Mouse (Mus musculus): ENCODE results near the gene Mapk8ip3. TPM values are rescaled to one million over a fixed set of nuclear protein-coding genes. Genes with fewer than 3 reads are reported as not detected.

Gene Mapk8ip3
- polyA plus RNA-seq, 1 experiment from 2014 or later, result 50.9 TPM

DNA sequence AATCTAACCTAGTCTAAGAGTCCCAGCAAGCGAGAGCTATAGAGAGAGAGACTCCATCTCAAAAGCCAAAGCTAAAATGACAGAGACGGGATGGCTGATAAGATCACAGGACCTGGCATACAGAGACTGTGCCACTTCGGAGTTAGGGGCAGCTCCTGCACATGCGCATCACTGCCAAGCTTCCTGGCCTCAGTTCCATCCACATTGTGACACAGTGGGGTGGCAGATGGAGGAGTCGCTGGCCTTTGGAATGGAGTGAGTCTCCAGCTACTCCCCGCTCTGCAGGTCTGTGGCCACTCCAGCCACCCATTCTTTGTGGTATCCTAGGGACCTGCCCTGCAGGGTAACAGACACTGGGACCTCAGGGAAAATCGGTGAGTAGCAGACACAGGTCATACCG lies 71.0 kb downstream of the Mapk8ip3 start, which contains the start of gene Igfals:
TSS of gene Igfals (plus strand) at position 222 of the 400 bp plus-strand sequence.
- 89% methylated on average over 8 of the region's 8 CpGs for WGBS
- Histone ChIP-seq H3K27ac (ENCODE audit: low read depth, low read length) (no peak within 1 kb of the TSS), H3K9me3 (ENCODE audit: control insufficient read depth, low read length) (no peaks in the 10 kb centered on the region), H3K27me3 (ENCODE audit: control insufficient read depth, insufficient read depth, low read length) (no peaks in the 10 kb centered on the region), H3K4me3 (ENCODE audit: low read depth, low read length) (no peak within 1 kb of the TSS), H3K36me3 (ENCODE audit: control insufficient read depth, insufficient read depth, low read length) (no peaks in the 10 kb centered on the region), H3K4me2 (replicated peaks; ENCODE audit: low read depth, low read length) (no peak within 1 kb of the TSS), H3K4me1 (replicated peaks; ENCODE audit: control insufficient read depth, insufficient read depth, low read length) (no peaks in the 10 kb centered on the region), H3K9ac (ENCODE audit: low read depth, low read length) (no peak within 1 kb of the TSS)
- DNase-seq (ENCODE audit: low spot score) (no peak), ATAC-seq (ENCODE audit: low FRiP score) (no peak)

DNA sequence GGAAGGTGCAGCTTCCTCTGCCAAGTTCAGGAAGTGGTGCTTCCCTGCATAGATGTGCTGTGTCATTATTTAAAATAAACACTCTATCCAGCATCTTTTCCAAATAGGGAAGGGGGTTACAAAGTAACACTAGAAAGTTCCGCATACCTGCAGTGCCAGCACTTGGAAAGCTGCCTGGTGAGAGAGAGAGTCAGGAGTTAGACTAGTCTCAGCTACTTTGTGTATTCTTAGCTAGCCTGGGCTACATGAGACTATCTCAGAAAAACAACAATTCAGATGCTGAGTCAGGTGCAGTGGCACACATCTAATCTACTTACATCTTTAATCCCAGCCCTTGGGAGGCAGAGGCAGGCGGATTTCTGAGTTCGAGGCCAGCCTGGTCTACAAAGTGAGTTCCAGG lies 75.0 kb downstream of the Mapk8ip3 start:
- no peak for DNase-seq (ENCODE audit: low spot score)
- no peak for ATAC-seq (ENCODE audit: low FRiP score)
- WGBS, result 91% methylated on average over 3 of the region's 3 CpGs
- no peaks in the 10 kb centered on the region for H3K36me3 ChIP-seq (ENCODE audit: control insufficient read depth, insufficient read depth, low read length)
- no peaks in the 10 kb centered on the region for H3K27me3 ChIP-seq (ENCODE audit: control insufficient read depth, insufficient read depth, low read length)
- H3K4me1 ChIP-seq (replicated peaks; ENCODE audit: control insufficient read depth, insufficient read depth, low read length), result no peaks in the 10 kb centered on the region
- no peak overlapping the region for H3K4me2 ChIP-seq (replicated peaks; ENCODE audit: low read depth, low read length)
- H3K9me3 ChIP-seq (ENCODE audit: control insufficient read depth, low read length), result no peaks in the 10 kb centered on the region
- H3K4me3 ChIP-seq (ENCODE audit: low read depth, low read length), result no peak overlapping the region
- H3K27ac ChIP-seq (ENCODE audit: low read depth, low read length), result no peak overlapping the region
- no peak overlapping the region for H3K9ac ChIP-seq (ENCODE audit: low read depth, low read length)

DNA sequence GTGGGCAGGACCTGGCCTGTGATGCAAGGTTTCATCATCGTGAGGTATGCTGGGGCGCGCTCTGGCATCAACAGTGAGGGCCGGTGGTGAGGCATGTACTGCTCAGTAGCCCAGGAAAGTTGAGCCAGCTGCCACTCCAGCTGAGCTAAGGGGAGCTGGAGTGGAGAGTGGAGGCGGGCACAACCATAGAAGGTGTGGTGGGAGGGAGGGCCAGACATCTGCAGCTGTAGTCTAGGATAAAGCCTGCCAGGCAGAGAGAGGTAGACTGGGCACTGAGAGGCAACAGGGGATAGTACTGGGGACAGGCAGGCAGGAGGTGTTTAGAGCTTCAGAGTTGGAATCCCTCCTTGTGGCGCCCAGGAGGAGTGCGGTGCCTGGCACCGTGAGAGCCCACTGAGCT lies 76.7 kb downstream of the Mapk8ip3 start:
- DNase-seq (ENCODE audit: low spot score) (no peak), ATAC-seq (ENCODE audit: low FRiP score) (no peak)
- WGBS, result 95% methylated on average over 8 of the region's 8 CpGs

DNA sequence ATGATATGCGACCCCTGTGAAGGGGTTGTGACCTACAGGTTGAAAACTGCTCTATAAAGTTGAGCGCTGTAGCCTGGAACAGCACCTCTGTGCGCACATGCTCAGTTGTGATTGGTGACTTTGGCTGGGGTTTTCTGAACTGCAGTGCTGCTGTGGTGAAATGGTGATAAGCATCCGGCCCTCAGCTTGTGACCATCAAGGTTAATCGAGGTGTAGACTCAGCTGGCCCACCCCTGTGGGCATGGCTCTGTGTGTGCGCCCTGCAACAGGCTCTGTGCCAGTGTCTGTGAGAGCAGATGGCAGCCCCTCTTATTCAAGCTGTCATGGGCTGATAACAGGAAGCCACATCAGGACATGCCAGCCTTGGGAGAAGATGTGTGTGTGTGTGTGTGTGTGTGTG lies 77.8 kb downstream of the Mapk8ip3 start:
- Histone ChIP-seq H3K36me3 (ENCODE audit: control insufficient read depth, insufficient read depth, low read length) (no peaks in the 10 kb centered on the region), H3K4me3 (ENCODE audit: low read depth, low read length) (no peak overlapping the region), H3K9me3 (ENCODE audit: control insufficient read depth, low read length) (no peaks in the 10 kb centered on the region), H3K4me2 (replicated peaks; ENCODE audit: low read depth, low read length) (no peak overlapping the region), H3K27me3 (ENCODE audit: control insufficient read depth, insufficient read depth, low read length) (no peaks in the 10 kb centered on the region), H3K9ac (ENCODE audit: low read depth, low read length) (no peak overlapping the region), H3K4me1 (replicated peaks; ENCODE audit: control insufficient read depth, insufficient read depth, low read length) (no peaks in the 10 kb centered on the region), H3K27ac (ENCODE audit: low read depth, low read length) (no peak overlapping the region)
- DNase-seq (ENCODE audit: low spot score), result no peak
- no peak for ATAC-seq (ENCODE audit: low FRiP score)
- WGBS, result 90% methylated on average over 6 of the region's 6 CpGs

More for the DNA sequence above, 76.7 kb downstream of the Mapk8ip3 start:
- Histone ChIP-seq H3K9ac (ENCODE audit: low read depth, low read length) (no peak overlapping the region), H3K4me3 (ENCODE audit: low read depth, low read length) (no peak overlapping the region), H3K4me1 (replicated peaks; ENCODE audit: control insufficient read depth, insufficient read depth, low read length) (no peaks in the 10 kb centered on the region), H3K27ac (ENCODE audit: low read depth, low read length) (no peak overlapping the region), H3K27me3 (ENCODE audit: control insufficient read depth, insufficient read depth, low read length) (no peaks in the 10 kb centered on the region), H3K4me2 (replicated peaks; ENCODE audit: low read depth, low read length) (no peak overlapping the region), H3K9me3 (ENCODE audit: control insufficient read depth, low read length) (no peaks in the 10 kb centered on the region), H3K36me3 (ENCODE audit: control insufficient read depth, insufficient read depth, low read length) (no peaks in the 10 kb centered on the region)

DNA sequence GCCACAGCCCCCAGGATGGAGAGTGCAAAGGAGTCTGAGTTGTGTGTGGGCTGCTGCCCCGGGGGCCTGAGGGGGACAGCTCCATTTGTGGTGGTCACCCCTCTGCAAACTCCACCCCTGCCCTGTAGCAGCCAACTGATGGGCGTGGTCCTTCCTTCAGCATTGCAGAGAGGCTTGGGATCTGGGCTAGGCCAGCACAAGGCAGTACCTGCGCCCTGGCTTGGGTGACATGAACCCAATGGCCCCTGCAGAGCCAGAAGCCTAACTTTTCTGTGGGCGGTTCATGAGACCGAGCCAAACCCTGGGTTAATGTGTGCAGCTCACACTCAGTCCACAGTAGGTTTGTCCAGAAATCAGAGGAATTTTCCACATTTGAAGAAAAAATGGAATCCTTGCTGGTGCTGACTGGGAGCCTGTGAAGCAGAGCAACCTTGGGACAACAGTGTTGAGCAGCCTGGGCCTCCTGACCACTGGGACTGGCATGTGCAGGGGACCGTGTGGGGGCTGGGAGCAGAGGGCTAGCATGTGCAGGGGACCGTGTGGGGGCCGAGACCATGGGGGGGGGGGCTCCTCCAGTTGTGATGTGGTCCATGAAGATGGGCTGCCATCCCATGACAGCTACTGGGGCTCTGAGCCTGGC lies 78.8 kb downstream of the Mapk8ip3 start:
- Histone ChIP-seq H3K9ac (ENCODE audit: low read depth, low read length) (no peak overlapping the region), H3K4me1 (replicated peaks; ENCODE audit: control insufficient read depth, insufficient read depth, low read length) (no peaks in the 10 kb centered on the region), H3K9me3 (ENCODE audit: control insufficient read depth, low read length) (no peaks in the 10 kb centered on the region), H3K36me3 (ENCODE audit: control insufficient read depth, insufficient read depth, low read length) (no peaks in the 10 kb centered on the region), H3K4me3 (ENCODE audit: low read depth, low read length) (no peak overlapping the region), H3K4me2 (replicated peaks; ENCODE audit: low read depth, low read length) (no peak overlapping the region), H3K27ac (ENCODE audit: low read depth, low read length) (no peak overlapping the region), H3K27me3 (ENCODE audit: control insufficient read depth, insufficient read depth, low read length) (no peaks in the 10 kb centered on the region)
- WGBS, result 89% methylated on average over 8 of the region's 8 CpGs
- ATAC-seq (ENCODE audit: low FRiP score) (no peak), DNase-seq (ENCODE audit: low spot score) (no peak)

DNA sequence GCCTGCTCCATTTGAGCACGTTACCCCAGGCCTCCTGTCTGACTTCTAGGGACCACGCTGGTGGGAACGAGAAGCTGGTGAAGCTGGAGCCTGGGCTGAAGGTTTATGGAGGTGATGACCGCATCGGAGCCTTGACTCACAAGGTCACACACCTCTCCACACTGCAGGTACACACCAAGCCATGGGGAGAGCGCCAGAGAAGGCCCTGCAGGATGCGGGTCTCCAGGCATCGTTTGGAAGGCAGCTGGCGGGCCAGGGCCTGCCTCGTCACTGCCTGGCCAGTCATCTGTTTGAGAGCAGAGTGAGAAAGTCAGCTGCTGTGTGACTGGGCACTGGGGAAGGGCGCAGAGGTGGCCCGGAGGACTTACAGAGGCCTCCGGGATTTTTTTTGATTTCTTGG lies 80.2 kb downstream of the Mapk8ip3 start:
- no peaks in the 10 kb centered on the region for H3K9me3 ChIP-seq (ENCODE audit: control insufficient read depth, low read length)
- no peak overlapping the region for H3K4me2 ChIP-seq (replicated peaks; ENCODE audit: low read depth, low read length)
- H3K4me3 ChIP-seq (ENCODE audit: low read depth, low read length), result no peak overlapping the region
- peaks cover 3% of the 10 kb centered on the region; the same call in 1 of the 2 replicates for H3K27me3 ChIP-seq (ENCODE audit: control insufficient read depth, insufficient read depth, low read length)
- no peak for ATAC-seq (ENCODE audit: low FRiP score)
- no peak overlapping the region for H3K9ac ChIP-seq (ENCODE audit: low read depth, low read length)
- H3K27ac ChIP-seq (ENCODE audit: low read depth, low read length), result no peak overlapping the region
- H3K36me3 ChIP-seq (ENCODE audit: control insufficient read depth, insufficient read depth, low read length), result no peaks in the 10 kb centered on the region
- DNase-seq (ENCODE audit: low spot score), result no peak
- WGBS, result 92% methylated on average over 13 of the region's 13 CpGs
- no peaks in the 10 kb centered on the region for H3K4me1 ChIP-seq (replicated peaks; ENCODE audit: control insufficient read depth, insufficient read depth, low read length)

DNA sequence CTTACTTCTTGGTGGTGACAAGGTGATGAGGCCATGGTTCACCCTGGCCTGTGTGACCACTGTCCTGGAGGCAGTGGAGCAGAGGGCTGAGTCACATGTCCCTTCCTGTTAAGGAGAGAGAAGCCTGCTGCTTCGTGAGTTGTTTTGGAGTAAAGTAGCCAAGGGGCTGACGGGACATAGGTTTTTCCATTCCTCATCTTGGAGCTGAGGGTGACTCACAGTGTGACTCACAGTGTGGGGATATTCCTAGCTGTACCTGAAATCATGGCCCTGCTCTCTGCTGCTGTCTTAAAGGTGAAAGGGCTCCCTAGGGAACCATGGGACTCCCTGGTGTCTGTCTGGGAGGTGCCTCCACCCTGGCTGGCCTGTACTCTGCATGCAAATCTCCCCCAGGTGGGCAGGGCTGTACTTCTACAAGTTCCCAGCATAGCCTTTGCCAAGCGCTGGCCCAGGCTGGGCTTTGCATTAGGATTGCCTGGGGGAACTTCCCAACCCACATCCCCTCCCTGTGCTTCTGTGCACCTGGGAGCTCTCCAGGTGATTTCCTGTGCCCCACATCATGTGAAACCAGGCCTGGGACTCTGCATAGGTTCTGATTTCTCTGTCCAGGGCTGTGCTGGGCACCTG lies 80.8 kb downstream of the Mapk8ip3 start:
- H3K9ac ChIP-seq (ENCODE audit: low read depth, low read length), result no peak overlapping the region
- no peaks in the 10 kb centered on the region for H3K36me3 ChIP-seq (ENCODE audit: control insufficient read depth, insufficient read depth, low read length)
- WGBS, result 80% methylated on average over 3 of the region's 3 CpGs
- no peaks in the 10 kb centered on the region for H3K9me3 ChIP-seq (ENCODE audit: control insufficient read depth, low read length)
- DNase-seq (ENCODE audit: low spot score) (no peak), ATAC-seq (ENCODE audit: low FRiP score) (no peak)
- H3K4me3 ChIP-seq (ENCODE audit: low read depth, low read length), result no peak overlapping the region
- H3K4me1 ChIP-seq (replicated peaks; ENCODE audit: control insufficient read depth, insufficient read depth, low read length), result no peaks in the 10 kb centered on the region
- H3K27ac ChIP-seq (ENCODE audit: low read depth, low read length), result no peak overlapping the region
- no peak overlapping the region for H3K4me2 ChIP-seq (replicated peaks; ENCODE audit: low read depth, low read length)
- peaks cover 3% of the 10 kb centered on the region; the same call in 1 of the 2 replicates for H3K27me3 ChIP-seq (ENCODE audit: control insufficient read depth, insufficient read depth, low read length)

DNA sequence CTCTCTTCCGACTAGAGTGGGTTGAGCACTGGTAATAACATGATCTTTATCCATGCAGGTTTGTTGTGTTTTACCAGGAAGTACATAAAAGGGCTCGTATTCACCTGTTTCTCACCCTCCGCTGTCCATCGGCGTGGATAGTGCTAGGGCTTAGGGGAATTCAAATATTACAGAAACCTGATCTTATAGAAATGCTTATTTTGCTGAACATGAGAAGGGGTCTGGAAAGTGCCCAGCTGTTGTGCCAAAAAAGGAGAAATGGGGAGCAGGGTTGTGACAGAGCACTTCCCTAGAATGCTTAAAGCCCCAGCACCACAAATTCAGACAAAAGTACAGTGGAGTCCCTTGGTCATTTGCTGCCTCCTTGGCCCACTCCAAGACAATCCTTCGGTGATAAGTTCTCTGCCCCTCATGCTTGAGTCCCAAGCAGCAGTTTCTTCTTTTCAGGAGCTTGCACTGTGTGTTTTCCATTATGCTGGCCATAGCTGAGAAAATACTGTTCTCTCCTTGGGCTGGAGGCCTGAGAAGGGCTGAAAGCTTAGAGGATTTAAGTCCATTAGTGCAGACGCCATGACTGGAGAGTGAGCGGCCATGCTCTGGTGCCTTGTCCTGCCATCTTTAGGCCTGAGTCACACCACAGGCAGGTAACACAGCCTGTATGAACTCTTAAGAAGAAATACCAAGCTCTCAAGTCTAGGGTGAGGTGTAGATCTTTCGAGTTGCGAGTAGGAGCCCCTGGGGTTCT lies 85.2 kb downstream of the Mapk8ip3 start:
- peak overlapping the region; percentile 76; the same call in 1 of the 2 replicates for H3K4me3 ChIP-seq (ENCODE audit: low read depth, low read length)
- no peaks in the 10 kb centered on the region for H3K9me3 ChIP-seq (ENCODE audit: control insufficient read depth, low read length)
- no peak overlapping the region; the same call in 1 of the 2 replicates for H3K4me2 ChIP-seq (replicated peaks; ENCODE audit: low read depth, low read length)
- no peaks in the 10 kb centered on the region for H3K4me1 ChIP-seq (replicated peaks; ENCODE audit: control insufficient read depth, insufficient read depth, low read length)
- no peak overlapping the region for H3K27ac ChIP-seq (ENCODE audit: low read depth, low read length)
- DNase-seq (ENCODE audit: low spot score), result no peak
- no peaks in the 10 kb centered on the region for H3K36me3 ChIP-seq (ENCODE audit: control insufficient read depth, insufficient read depth, low read length)
- no peak for ATAC-seq (ENCODE audit: low FRiP score)
- WGBS, result 82% methylated on average over 10 of the region's 10 CpGs
- H3K9ac ChIP-seq (ENCODE audit: low read depth, low read length), result no peak overlapping the region
- H3K27me3 ChIP-seq (ENCODE audit: control insufficient read depth, insufficient read depth, low read length), result peaks cover 3% of the 10 kb centered on the region; the same call in 1 of the 2 replicates
